Mouse (Mus musculus) monocyte, adult 5-6 weeks (primary cell): ENCODE data around the gene Ppwd1. TPM values are rescaled to one million over a fixed set of nuclear protein-coding genes. Genes with fewer than 3 reads are reported as not detected.
"Not testable (repeated sequence)": the region's sequence is repeated elsewhere in the genome, so short reads cannot be mapped to it uniquely, and the experiment has no call there.

Experiments used
- ATAC-seq: fragments of 153-309, 156-312 bp; replicated peaks from 2 replicates; pipeline ENCODE4 v1.8.0; 2017; ENCODE audit warnings: mild to moderate bottlenecking; ENCODE audit not compliant: low TSS enrichment, insufficient number of reproducible peaks, severe bottlenecking, poor library complexity, low FRiP score
- total RNA-seq: library from RNA; stranded (forward); fragments of 200-1000, 200-491, 200-594 nt; gene quantifications from 3 replicates; pipeline ENCODE4 v1.2.3, GENCODE M21; 2017

Ppwd1 gene
- total RNA-seq = 26.5 to 44.2 TPM (median 29.4 TPM) in 3 replicates

DNA sequence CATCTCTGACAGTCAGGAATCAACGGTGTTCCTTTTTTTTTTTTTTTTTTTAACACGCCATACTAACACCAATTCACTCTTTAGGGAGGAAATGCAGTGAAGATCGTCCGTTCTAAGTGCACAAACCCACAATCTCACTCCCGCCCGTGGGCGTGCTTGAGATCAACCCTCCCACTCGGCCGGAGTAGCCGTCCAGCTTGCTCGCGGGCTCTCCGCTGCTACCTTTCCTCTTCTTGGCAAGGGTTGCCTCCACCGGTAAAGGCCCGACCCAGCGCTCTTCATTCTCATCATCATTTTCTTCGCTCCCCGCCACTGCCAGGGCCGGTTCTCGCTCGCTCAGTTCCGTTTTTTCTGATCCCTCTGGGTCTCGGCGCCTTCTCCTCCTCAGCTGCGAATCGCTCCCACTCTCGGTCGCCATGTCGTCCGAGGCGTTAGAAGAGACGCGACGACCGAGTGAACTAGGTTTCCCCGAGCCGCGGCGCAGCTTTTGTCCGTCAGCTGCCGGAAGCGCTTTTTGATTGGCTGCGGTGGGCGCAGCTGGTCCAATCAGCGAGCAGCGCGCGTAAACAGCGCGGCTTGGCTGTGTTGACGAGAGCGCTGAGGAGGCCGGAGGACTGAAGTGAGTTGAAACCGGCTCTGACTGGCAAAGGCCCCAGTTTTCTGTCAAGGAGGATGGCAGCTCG, at the start of gene Ppwd1, which contains the start of gene Cenpk:
Gene Ppwd1, minus strand, starts transcription at position 460 of the 683 bp plus-strand sequence.
Gene Cenpk, plus strand, starts transcription at position 228 of the 683 bp plus-strand sequence.
- ATAC-seq = peak; percentile 99

DNA sequence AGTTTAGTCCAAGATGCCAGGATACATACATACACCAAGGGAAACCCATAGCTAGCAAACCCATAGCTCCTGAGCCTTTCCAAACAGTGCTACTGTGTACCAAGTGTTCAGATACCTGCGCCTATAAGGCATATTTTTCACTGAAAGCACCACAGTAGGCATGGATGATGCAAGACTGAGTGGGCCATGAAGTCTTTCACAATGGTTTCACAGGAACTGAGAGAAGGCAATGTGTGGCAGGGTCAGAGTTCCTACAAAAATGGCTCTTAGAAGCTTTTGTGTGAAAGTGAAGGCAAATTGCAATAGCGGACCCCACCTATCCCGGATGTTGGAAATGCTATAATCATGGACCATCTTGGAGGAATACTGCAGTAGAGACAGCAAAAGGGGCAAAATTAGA, 30.4 kb upstream of the Ppwd1 start:
- 0 out of 2 replicates have a peak, but pooled peaks have one; percentile 40 for ATAC-seq

DNA sequence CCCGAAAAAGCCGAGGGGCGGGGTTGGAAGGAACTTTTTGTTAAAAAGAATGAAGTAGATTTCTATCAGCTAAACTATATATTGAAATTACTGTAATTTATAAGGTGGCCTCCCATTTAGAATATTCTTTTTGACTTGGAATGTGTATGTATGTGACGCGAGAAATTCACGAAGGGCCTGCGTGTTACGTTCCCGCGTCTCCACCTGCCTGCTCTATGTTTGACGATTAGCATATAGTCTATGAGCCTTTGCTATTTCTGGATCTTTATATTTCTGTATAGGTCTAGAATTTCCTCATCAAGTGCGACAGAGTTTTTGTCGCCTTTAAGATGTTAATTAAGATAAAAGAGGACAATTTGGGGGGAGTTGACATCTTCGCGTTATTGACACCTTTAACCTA, 538 bp upstream of the Ppwd1 start:
- no peak for ATAC-seq

DNA sequence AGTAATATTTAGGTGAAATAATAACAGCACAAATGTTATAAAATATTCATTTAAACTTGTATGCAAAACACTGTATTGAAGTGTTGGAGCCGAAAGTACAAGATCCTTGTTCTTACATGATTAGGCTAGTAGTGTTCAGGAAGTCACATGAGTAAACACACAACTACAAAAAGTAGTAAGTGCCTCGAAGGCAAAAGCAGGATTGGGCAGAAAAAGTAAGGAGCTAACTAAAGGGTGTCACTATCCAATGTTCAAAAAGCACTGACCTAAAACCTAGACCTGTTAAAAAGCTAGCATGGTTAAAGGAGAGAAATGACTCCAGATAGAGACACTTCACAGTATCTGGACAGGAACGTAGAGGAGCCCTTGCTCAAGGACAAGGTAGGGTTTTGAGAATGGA, 1.2 kb downstream of the Ppwd1 start:
- ATAC-seq = no peak

DNA sequence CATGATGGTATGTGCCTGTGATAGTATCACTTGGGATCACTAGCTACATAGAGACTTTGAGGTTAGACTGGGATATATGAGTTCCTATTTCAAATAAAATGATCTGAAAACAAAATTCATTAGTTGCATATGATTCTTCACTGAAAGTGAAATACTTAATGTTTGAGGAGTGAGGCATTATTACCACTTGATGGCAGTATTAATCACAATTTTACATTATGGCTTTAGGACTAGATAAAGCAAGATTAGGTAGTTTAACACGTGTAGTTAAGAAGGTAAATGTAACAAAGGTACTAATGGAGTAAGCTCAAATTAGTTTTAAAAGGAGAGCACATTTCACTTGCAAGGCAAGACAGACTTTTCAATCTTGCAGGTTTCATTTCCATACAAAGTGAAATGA, 24.3 kb downstream of the Ppwd1 start:
- no peak for ATAC-seq

DNA sequence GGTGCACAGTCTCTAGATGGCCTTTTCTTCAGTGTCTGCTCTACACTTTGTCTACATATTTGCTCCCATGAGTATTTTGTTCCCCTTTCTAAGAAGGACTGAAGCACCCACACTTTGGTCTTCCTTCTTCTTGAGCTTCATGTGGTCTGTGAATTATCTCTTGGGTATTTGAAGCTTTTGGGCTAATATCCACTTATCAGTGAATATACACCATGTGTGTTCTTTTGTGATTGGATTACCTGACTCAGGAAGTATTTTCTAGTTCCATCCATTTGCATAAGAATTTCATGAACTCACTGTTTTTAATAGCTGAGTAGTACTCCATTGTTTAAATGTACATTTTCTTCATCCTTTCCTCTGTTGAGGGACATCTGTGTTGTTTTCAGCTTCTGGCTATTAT, 32.8 kb downstream of the Ppwd1 start:
- ATAC-seq = not testable (repeated sequence)

DNA sequence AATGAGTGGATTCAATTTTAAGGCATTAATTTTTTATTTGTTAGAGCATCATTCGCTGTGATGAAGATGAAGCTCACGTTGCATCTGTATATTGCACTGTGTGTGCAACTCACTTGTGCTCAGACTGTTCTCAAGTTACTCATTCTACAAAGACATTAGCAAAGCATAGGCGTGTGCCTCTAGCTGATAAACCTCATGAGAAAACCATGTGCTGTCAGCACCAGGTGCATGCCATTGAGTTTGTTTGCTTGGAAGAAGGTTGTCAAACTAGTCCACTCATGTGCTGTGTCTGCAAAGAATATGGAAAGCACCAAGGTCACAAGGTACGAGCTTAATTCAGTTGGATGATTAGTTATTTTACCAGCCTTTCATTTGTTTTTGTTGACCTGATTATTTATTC, 41.3 kb downstream of the Ppwd1 start:
- no peak for ATAC-seq

DNA sequence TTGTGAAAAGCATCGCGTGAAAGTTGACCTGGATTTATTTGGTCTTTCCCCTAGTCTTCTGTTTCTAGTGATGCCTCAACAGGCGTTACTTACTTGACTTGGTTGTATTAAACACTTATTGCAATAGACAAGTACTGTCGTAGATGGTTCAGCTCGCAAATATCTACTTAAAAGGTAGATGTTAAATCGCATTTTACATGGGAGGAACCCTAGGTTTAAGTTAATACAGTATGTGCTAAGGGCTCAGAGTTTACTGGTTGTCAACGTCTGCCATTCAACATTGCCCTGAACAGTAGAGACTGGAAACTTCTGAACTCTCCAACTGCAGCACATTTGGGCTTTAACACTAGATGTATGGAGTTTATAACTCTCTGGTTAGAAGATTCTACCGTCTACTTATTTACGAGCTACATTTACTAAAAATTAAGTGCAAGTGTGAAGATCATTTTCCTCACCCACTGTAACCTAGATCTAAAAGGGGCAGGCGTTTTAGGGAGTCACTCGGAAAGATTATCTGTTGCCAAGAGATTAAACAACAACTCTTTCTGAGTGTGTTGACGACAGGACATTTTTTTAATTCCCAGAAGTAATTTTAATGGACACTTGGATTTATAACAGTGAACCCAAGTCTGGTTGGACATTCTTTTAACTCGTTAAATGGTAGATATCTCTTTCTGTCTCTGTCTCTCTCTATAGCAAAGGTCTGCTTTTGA, 49.3 kb downstream of the Ppwd1 start:
- ATAC-seq = no peak

DNA sequence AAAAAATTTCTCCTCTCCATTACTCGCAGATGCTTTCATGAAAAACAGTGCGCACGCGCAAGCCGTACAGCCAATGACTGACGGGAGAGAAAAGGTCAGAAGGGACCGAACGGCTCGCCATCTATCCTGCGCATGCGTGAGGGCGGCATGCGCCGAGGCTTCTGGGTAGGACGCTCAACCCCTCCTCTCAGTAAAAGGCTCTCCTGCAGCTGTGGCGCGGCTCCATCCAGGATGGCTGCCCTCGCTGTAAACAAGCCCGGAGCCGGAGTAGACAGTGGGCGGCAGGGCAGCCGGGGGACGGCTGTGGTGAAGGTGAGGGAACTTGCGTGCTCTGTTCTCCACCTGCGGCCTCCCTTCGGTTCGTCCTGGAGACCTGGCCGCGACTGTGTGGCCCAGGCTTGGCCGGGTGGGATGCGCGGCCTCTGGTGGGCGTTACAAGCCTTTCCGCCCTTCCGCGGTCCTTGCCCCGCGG, 50.0 kb downstream of the Ppwd1 start, which contains the start of gene Trim23:
Gene Trim23, plus strand, starts transcription at position 148 of the 472 bp plus-strand sequence.
- ATAC-seq = peak; percentile 98

DNA sequence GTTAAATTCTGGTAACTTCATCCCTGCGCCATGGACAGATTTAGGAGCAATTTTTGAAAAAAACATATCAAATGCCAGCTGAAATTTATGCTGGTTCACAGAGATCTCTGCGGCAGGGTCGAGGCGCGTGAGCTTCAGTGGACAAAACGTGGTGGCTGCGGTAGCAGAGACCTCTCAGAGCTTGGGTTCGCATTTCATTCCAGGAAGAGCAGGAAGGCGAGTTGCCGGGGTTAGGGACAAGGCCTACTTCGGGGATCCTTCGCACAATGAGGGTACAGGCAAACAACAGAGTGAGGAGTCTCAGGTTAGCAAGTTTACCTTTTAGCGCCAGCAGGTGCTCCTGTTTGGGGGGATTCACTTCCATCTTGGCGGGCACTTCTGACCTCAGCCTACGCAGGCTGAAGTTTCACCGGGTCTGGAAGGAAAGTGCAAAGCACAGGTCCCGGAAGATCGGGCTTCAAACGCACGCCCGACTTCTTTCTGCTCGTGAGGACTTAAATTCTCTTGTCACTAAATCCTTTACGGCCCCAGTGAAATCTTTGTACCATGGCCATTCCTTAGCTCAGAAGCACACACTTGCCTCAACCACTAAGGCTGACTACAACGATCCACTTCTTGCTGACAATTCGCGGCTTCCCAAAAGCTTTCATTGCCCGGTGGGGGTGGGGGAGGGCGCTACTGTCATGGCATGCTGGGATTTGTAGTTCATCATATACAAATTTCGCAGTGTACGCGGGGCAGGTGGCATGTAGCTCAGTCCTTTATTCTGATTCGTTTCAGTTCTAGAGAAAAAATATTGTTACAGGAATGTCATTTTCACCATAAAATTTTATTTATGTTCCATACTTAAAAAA, 50.6 kb downstream of the Ppwd1 start, which contains the start of gene Trappc13:
Gene Trappc13, minus strand, starts transcription at position 674 of the 854 bp plus-strand sequence.
- ATAC-seq = peak; percentile 64

DNA sequence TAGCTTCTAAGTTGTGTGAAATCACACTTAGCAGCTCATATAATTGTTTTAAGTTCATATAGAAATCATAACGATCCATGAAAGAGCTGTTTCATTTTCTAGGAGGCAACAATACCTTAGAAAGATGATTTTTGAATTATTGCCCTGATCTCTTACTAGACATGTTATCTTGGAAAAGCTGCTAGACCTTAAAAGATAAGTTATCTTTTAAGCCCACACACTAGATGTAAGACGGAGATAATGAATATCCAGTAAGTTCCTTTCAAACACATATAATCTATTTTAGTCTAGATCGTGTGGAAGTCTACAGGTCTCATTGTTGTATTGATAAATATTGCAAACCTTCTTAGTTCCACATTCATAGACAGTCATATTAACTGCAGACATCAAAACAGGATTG, 51.8 kb downstream of the Ppwd1 start:
- no peak for ATAC-seq

DNA sequence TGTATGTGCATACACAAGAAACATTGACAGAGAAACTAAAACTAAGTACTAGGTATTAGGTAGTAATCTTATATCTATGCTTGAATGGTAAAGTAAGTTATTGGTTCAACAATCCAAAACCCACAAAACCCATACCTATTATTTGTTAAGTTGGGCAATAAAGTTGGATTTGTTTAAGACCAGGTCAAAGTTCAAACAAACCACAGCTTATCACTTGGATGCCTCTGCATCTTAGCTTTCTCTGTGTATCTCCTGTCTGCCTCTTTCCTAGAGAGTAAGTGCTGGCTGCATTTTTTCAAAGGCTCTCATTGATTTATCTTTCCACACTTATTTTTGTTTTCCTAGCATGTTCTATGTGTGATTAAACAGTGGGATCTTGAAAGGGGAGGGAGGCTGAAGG, 56.1 kb downstream of the Ppwd1 start:
- ATAC-seq = no peak

DNA sequence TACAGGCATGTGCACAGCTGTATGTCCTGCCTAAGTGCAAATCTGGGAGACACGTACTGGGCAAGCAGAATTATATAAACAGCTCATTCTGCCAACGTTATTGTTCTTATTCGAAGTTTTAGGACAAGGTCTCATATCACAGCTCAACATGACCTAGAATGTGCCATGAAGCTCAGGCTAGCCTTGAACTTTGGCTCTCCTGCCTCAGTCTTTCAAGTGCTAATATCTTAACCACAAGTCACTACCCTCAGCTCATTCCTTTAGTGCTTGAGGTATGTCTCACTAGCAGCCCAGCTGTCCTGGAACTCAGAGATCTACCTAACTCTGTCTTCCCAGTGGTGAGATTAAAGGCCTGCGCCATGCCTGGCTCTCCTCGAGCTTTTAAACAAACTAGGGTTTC, 56.9 kb downstream of the Ppwd1 start:
- no peak for ATAC-seq

DNA sequence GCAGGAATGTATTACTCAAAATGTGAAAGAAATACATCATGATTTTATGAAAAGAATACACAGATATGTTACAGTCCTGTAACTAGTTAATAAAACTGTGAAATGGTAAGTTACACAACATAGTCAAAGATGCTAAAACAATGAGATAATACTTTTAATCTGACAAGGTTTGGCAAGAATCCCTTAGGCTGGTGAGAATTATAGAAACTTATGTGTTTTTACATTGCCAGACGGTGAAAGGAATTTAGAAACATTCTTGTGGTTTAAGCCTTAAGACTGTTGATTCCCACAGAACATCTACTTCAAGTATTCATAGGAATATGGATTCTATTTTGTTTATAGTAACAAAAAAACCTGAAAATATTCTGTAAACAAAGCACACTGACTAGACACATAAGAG, 73.0 kb downstream of the Ppwd1 start:
- ATAC-seq = no peak

Other genes starting within 250 kb of the Ppwd1 start
- 31.8 to 84.6 TPM (median 55.0 TPM) in 3 replicates for gene Nln, start 119.2 kb downstream of the Ppwd1 start, total RNA-seq
- gene Sgtb, start 119.1 kb downstream of the Ppwd1 start, total RNA-seq = 0.87 to 2.1 TPM (median 1.2 TPM) in 3 replicates
- 32.2 to 45.7 TPM (median 37.3 TPM) in 3 replicates for gene Trappc13, start 50.4 kb downstream of the Ppwd1 start, total RNA-seq
- 20.9 to 24.1 TPM (median 22.5 TPM) in 3 replicates for gene Trim23, start 50.0 kb downstream of the Ppwd1 start, total RNA-seq
- 10.9 to 20.7 TPM (median 17.3 TPM) in 3 replicates for gene Cenpk, start 232 bp downstream of the Ppwd1 start, total RNA-seq
- 7.8 to 25.3 TPM (median 18.7 TPM) in 3 replicates for gene Adamts6, start 59.0 kb upstream of the Ppwd1 start, total RNA-seq